Mouse (Mus musculus): ENCODE results near the gene Zfp367. TPM values are rescaled to one million over a fixed set of nuclear protein-coding genes. Genes with fewer than 3 reads are reported as not detected.
A peak's percentile ranks its signal among the peaks of the same experiment; 100 is the strongest.

Zfp367 gene
- polyA plus RNA-seq, 2 experiments from 2014 or later = 10.7 to 16.1 TPM

DNA sequence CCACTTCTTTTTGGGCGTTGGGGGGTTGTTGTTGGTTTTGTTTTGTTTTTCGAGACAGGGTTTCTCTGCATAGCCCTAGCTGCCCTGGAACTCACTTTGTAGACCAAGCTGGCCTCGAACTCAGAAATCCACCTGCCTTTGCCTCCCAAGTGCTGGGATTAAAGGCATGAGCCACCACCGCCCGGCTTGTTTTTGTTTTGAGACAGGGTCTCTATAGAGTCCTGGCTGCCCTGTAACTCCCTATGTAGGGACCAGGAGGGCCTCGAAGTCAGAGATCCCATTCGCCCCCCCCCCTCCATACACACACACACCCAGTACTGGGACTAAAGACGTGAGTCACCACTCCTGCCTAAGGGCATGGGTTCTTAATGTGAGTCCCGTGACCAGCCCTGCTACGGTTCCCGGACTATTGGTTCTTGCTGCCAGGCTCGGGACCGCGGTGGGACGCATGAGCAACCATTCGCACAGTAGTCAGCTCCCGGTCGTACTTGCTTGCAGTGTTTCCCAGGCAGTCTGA lies 807 bp upstream of the Zfp367 start:
- no peak for ATAC-seq

GRCm38 (mm10) chr13:64152671-64153082 lies 325 bp downstream of the Zfp367 start:
- peak; percentile 0 for ATAC-seq

DNA sequence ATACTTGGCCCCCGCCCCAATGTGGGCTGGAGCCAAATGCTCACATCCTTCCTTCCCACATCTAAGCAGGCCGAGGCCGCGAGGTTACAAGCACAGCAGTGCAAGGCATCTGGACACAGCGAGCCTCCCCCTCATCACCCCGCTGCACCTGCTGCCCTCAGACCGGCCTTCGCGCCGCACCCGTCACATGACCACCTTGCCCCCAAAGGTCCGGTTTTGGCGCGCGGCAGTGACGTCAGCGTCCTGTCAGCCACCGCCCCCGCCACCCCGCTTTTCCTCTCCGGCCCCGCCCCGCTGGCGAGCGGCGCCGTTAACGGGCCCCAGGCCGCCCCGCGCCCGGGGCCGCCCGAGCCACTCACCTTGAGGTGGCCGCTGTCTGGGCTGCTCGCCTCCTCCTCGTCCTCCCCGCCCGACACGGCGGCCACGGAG lies 747 bp downstream of the Zfp367 start:
- peak; percentile 19 for ATAC-seq

- no peak for ATAC-seq
Measured at GRCm38 (mm10) chr13:64150121-64150520, 2.9 kb downstream of the Zfp367 start.

DNA sequence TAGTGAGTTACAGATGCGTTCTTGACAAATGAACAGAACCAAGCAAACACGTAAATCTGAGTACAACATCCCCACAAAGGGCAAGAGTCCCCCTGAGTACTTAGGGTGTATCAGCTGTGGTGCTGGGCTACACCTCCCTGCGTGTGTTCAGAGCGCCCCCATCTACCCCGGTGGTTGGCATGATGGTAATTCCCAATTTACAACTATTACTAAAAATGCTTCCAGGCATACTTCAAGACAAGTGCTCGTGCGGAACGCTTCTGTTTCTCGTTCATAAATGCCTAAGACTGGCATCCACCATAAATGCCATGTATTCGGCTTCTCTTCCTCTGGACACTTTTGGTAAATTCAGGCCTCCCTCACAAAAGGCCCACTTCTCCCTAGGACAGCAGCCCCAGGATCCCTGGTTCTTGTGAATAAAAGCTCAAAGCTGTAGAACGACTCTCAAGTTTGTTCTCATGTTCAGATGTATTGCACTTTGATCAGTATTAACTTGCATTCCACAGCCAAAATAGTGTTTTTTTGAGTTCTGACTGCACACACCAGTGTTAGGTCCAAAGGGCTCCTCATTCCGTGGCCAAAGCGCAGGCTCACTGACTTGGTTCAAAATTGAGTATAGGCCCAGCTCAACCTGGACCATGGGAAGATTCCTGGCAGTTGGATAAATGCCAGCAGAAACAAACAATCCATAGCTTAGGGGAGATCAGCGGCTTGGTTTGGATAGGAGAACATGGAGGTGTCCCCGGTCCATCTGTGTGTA lies 23.2 kb downstream of the Zfp367 start:
- ATAC-seq = peak; percentile 49

DNA sequence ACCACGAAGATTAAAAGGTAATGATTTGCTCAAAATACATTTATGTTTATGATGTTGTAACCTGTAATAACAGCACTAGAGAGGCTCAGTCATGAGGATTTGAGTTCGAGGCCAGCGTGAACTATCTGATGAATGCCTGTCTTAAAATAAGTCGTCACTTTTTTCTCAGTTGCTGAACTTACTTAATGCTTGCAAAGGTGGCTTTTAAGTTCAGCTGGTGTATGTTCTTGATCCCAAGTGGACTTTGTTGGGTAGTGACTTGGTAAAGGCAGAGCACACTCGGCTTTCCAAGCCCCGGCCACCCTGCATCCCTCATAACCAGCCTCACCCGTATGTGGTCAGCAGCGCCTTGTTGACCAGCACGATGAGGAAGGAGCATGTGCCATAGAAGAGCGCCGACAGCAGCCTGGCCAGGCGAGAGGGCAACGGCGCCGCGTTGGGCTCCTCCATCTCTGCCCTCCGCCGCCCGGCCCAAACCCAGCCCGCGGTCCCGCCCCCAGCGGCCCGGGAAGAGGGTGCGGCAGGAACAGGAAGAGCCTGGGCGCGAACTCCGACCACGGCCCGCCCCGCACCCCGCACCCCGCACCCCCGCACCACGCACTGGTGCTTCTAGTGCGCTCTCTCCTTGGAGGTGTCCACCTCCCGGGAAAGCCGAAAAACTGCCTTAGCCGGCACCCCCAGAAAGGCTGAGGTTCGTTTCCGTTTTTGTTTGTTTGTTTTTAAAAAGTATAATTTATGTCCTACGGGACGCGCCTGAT lies 24.0 kb downstream of the Zfp367 start, which contains the start of gene Slc35d2:
Slc35d2 (minus strand) TSS at position 511 of the 758 bp plus-strand sequence.
- peak; percentile 88 for ATAC-seq

DNA sequence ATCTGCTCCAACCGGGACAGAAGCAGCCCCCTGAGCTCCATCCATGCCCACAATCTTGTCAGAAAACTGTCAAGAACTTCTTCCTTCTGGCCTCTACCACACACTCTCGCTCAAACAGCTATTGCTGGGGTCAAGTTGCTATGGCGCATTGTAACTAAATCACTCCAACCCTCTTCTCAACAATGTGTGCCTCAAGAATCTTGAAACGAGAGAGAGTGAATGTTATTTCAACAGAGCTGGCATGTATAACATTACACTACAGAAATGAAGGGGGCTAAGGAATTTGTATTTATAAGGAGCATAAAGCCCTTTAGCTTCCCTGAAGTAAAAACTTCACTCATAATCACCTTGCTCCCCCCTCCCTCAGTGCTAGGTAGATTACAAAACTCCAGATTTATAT lies 26.7 kb downstream of the Zfp367 start:
- no peak for ATAC-seq

DNA sequence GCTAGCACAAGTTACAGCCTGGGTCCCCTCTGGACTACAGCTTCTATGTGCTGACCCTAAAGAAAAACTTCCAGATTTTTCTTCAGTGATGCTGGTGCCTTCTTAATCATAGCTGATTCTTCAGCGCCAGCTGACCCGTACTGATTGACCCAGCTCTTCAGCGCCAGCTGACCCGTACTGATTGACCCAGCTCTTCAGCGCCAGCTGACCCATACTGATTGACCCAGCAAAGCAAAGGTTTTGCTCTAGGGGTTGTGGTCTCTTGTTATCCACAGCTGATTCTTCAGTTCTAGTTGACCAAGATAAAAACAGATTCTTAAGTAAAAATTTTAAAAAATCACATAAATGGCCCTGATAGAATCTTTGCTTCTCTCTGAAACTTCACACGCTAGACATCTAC lies 28.1 kb downstream of the Zfp367 start:
- no peak for ATAC-seq

- no peak for ATAC-seq
Measured at GRCm38 (mm10) chr13:64123491-64124188, 29.4 kb downstream of the Zfp367 start.

DNA sequence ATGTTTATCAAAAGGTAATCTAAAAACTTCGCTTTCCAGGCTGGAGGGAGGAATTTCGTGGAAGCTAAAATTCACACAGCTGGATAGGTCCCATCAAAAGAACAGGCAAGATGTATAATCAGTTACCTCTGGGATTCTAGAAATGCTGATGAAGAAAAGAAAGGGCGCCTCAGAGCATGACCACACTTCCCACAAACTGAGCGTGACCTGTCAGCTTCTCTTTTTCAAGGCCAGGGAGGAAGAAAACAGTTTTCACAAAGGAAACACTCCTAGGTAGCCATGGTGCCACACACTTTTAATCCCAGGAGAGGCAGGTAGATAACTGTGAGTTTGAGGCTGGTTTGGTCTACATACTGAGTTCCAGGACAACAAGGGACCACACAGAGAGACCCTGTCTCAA lies 32.2 kb downstream of the Zfp367 start:
- ATAC-seq = no peak

- ATAC-seq = no peak
Measured at GRCm38 (mm10) chr13:64117442-64117841, 35.6 kb downstream of the Zfp367 start.

DNA sequence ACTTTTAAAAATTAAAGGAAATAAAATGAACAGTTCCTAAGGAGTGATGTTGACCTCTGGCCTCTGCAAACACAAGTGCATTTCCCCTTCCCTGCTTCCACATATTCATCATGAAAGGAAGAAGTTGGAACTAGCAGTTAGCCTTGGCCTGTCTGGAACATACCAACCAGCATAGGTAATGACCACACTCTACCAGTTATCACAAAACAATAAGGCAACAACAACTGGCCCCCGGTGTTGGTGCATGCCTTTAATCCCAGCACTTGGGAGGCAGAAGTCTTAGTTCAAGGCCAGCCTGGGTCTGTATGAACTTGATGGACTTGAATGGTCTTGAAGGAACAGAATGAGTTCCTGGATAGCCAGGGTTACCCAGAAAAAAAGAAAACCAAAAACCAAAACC lies 42.6 kb downstream of the Zfp367 start:
- no peak for ATAC-seq

- no peak for ATAC-seq
Measured at GRCm38 (mm10) chr13:64108381-64108850, 44.6 kb downstream of the Zfp367 start.

- ATAC-seq = no peak
Measured at GRCm38 (mm10) chr13:64107535-64107934, 45.5 kb downstream of the Zfp367 start.

DNA sequence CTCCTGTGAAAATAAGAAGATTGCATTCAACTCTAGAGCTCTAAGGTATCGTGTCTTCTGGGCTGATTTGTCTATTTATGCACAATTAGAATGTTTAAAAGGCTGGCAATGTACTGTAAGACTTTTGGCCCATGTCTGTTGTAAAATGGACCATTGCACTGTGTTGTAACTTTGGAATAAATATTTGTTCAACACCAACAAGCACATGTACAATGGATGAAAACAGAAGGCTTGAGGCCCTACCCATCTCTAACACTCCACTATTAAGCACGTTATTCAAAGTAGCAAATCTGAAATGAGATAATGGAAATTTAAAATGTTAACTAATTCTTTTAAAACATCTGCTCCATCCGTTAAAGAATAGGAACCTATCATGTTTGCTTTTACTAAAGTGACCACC lies 45.9 kb downstream of the Zfp367 start:
- no peak for ATAC-seq

DNA sequence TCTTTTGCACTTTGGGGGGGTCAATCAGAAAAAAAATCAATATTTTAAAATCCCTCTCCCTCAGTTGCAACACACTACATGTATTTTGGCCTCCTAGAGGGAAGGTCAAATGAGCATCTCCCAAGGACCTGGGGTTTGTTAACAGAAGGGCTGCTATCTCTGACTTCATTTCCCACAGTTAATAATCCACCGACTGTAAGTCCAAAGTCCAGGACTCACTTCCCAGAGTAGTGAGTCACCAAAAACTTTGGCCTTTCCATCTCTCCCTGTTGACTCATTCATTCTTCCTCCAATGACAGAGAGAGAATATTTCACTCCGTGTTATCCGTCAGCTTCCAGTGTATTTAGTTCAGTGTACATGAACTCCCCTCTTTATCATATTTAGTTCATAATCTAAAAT lies 47.3 kb downstream of the Zfp367 start:
- no peak for ATAC-seq

DNA sequence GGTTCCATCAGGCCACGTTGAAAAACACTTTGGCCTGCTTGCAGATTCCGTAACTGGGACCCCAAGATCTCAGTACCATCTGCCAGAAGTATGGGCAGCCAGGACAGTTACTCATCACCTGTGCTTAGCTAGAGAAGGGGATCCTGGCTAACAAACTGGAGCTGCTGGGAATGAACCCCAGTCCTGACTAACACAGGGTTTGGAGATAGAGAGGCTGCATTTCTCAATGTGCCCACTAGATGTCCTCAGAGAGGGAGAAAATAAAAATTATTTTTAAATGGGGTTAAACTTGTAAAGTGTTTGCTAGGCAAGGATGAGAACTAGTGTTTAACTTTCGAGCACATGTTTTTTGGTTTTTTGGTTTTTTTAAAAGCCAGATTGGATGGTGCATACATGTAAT lies 52.8 kb downstream of the Zfp367 start:
- peak; percentile 73 for ATAC-seq

GRCm38 (mm10) chr13:64098992-64099391 lies 54.0 kb downstream of the Zfp367 start:
- ATAC-seq = no peak

DNA sequence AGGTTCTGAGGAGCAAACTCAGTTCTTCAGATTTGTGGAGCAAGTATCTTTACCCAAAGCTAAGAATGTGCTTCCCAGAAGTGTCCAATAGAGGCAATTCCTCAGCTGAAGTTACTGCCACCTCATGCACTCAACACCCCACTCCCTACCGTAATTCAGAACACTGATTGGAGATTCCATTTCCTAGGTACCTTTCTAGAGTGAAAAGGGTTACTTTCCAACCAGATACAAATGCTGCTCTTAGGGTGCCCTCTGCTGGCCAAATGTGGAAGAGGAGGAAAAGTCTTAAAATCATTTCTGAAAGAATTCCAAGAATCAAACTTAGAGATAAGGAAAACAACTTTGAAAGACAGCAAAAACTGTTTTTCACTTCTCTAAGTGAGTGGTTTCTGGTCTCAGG lies 59.7 kb downstream of the Zfp367 start:
- no peak for ATAC-seq

DNA sequence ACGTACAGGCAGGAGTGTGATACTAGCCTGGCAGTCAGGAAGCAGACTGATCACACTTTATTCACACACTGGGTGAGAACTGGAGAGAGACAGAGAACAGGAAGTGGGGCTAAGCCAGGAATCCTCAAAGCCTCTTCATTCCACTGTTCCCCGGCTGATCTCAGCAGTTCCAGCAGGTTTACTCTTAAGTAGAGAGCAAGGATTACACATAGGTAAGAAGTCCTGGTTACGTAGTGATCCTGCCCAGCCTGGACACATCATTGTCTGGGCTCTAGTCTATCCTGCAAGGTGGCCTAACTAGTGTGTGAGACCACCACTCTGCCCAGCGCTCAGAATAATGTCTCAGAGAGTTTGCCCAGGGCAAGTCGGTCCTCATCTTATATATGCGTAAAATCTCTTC lies 60.2 kb downstream of the Zfp367 start:
- no peak for ATAC-seq

DNA sequence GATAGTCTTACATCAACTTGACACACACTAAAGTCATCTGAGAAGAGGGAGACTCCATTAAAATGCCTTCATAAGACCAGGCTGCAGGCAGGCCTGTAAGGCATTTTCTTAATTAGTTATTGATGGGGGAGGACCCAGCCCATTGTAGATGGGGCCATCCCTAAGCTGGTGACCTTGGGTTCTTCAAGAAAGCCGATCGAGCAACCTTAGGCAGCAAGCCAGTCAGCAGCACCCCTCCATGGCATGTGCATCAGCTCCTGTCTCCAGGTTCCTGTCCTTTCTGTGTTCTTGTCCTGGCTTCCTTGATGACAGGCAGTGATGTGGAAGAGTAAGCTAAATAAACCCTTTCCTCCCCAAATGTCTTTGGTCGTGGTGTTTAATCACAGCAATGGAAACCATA lies 60.9 kb downstream of the Zfp367 start:
- no peak for ATAC-seq

- ATAC-seq = no peak
Measured at GRCm38 (mm10) chr13:64091006-64091405, 62.0 kb downstream of the Zfp367 start.

DNA sequence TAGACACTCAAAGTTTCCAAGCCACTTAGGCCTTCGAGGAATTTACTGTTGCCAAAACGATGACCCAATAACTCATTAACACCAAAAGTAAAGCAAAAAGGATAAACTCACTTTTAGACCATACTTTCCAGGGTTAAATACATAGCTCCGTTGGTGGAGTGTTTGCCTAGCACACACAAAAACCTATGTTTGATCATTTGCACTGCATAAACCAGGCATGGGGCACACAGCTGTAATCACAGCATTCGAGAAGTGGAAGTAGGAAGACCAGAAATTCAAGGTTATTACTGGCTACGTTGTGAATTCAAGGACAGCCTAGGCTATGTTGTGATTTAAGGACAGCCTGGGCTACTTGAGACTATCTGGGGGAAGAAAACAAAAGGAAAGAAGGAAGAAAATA lies 62.7 kb downstream of the Zfp367 start:
- no peak for ATAC-seq

Data from activated CD4-positive, CD25-positive, alpha-beta regulatory T cell, adult 4 months (primary cell).